Mouse (Mus musculus) naive thymus-derived CD4-positive, alpha-beta T cell, adult 2 months (primary cell): ENCODE measurements around the gene Cchcr1.

Experiments used
- DNase-seq: peaks from one replicate; pipeline ENCODE4 v3.0.0-alpha.2; 2011; ENCODE audit warnings: low read depth

Cchcr1 gene

GRCm38 (mm10) chr17:35514756-35515155 lies 2.1 kb upstream of the Cchcr1 start:
- DNase-seq = no peak

GRCm38 (mm10) chr17:35515911-35516640 lies 824 bp upstream of the Cchcr1 start:
- peak; percentile 64 for DNase-seq

GRCm38 (mm10) chr17:35517526-35517925 lies 626 bp downstream of the Cchcr1 start:
- no peak for DNase-seq

- DNase-seq = no peak
These were observed 7.5 kb downstream of the Cchcr1 start for GRCm38 (mm10) chr17:35524354-35524753.

- no peak for DNase-seq
These were observed 9.7 kb downstream of the Cchcr1 start for GRCm38 (mm10) chr17:35526644-35527043.

GRCm38 (mm10) chr17:35532360-35532759 lies 15.5 kb downstream of the Cchcr1 start:
- no peak for DNase-seq

GRCm38 (mm10) chr17:35532901-35533300 lies 16.0 kb downstream of the Cchcr1 start, which contains the start of gene Psors1c2:
Gene Psors1c2, plus strand, starts transcription at chr17:35533201.
- DNase-seq = no peak

GRCm38 (mm10) chr17:35534343-35534742 lies 17.4 kb downstream of the Cchcr1 start:
- DNase-seq = peak; percentile 85

GRCm38 (mm10) chr17:35537421-35537820 lies 20.5 kb downstream of the Cchcr1 start:
- no peak for DNase-seq

GRCm38 (mm10) chr17:35538476-35538875 lies 21.6 kb downstream of the Cchcr1 start:
- no peak for DNase-seq

- DNase-seq = no peak
These were observed 22.6 kb downstream of the Cchcr1 start for GRCm38 (mm10) chr17:35539540-35539939.

GRCm38 (mm10) chr17:35542761-35543411 lies 26.0 kb downstream of the Cchcr1 start:
- no peak for DNase-seq

GRCm38 (mm10) chr17:35543412-35543861 lies 26.5 kb downstream of the Cchcr1 start:
- no peak for DNase-seq

- no peak for DNase-seq
These were observed 27.1 kb downstream of the Cchcr1 start for GRCm38 (mm10) chr17:35544001-35544400.

- peak; percentile 67 for DNase-seq
These were observed 27.8 kb downstream of the Cchcr1 start for GRCm38 (mm10) chr17:35544680-35545079.

GRCm38 (mm10) chr17:35547465-35547864 lies 30.6 kb downstream of the Cchcr1 start:
- no peak for DNase-seq

- DNase-seq = no peak
These were observed 31.7 kb downstream of the Cchcr1 start for GRCm38 (mm10) chr17:35548636-35549035.

- no peak for DNase-seq
These were observed 32.7 kb downstream of the Cchcr1 start for GRCm38 (mm10) chr17:35549437-35550142.

GRCm38 (mm10) chr17:35550143-35550494 lies 33.2 kb downstream of the Cchcr1 start:
- no peak for DNase-seq

- DNase-seq = no peak
These were observed 34.0 kb downstream of the Cchcr1 start for GRCm38 (mm10) chr17:35550871-35551270.

- no peak for DNase-seq
These were observed 35.0 kb downstream of the Cchcr1 start, which contains the start of gene Cdsn for GRCm38 (mm10) chr17:35551881-35552414. Gene Cdsn, plus strand, starts transcription at chr17:35552128.

- DNase-seq = no peak
These were observed 37.4 kb downstream of the Cchcr1 start for GRCm38 (mm10) chr17:35554321-35554720.
